Mouse (Mus musculus): ENCODE data around the gene Wee2. TPM values are rescaled to one million over a fixed set of nuclear protein-coding genes. Genes with fewer than 3 reads are reported as not detected.
A peak's percentile ranks its signal among the peaks of the same experiment; 100 is the strongest.

Gene Wee2
- polyA plus RNA-seq, 1 experiment from 2014 or later: not detected

GRCm38 (mm10) chr6:40441755-40442154, 2.9 kb downstream of the Wee2 start:
- Histone ChIP-seq H3K9ac (ENCODE audit: low read depth, low read length) (no peak overlapping the region), H3K9me3 (ENCODE audit: control insufficient read depth, low read length) (no peaks in the 10 kb centered on the region), H3K4me1 (replicated peaks; ENCODE audit: control insufficient read depth, insufficient read depth, low read length) (no peaks in the 10 kb centered on the region), H3K4me3 (ENCODE audit: low read depth, low read length) (no peak overlapping the region), H3K27me3 (replicated peaks; ENCODE audit: control insufficient read depth, insufficient read depth, low read length) (peaks cover 5% of the 10 kb centered on the region; the same call in 1 of the 2 replicates), H3K4me2 (no peak overlapping the region), H3K27ac (ENCODE audit: low read depth, low read length) (no peak overlapping the region), H3K36me3 (ENCODE audit: control insufficient read depth, insufficient read depth, low read length) (no peaks in the 10 kb centered on the region)
- no peak for DNase-seq (ENCODE audit: low spot score)
- no peak for ATAC-seq (replicated peaks; ENCODE audit: low FRiP score)
- 34% methylated on average over 3 of the region's 3 CpGs for WGBS

DNA sequence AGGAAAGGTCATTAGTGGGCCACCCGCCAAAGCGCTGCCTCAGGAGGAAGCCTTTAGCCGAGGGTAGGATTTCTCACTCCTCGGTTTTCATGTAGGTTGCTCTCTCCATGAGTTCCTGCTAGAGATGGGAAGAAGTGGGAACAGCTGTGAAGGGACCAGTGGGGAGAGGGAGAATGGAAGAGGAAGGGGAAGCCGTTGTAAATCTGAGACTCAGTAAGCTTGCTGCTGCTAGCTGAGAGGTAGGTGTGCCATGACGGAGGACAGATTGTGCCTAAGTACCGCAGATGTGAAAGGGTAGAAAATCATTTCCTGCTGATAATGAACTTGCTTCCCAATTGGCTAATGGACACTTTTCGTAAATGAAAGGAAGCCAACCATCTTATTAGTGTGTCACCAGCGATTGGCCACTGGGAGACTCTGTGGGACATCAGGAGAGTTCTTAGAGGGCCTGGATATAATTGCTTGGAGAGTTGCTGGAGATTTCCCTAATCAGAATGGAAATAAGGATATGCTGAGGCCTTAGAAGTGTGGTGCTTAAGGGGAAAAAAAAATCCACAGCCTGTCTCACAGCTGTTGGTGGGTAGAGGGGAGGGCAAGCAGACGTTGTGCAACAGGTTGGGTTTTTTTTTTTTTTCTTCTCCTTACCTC, 4.5 kb downstream of the Wee2 start:
- Histone ChIP-seq H3K27me3 (replicated peaks; ENCODE audit: control insufficient read depth, insufficient read depth, low read length) (peaks cover 5% of the 10 kb centered on the region; the same call in 1 of the 2 replicates), H3K9ac (ENCODE audit: low read depth, low read length) (no peak overlapping the region), H3K4me2 (no peak overlapping the region), H3K4me1 (replicated peaks; ENCODE audit: control insufficient read depth, insufficient read depth, low read length) (no peaks in the 10 kb centered on the region), H3K27ac (ENCODE audit: low read depth, low read length) (no peak overlapping the region), H3K9me3 (ENCODE audit: control insufficient read depth, low read length) (no peaks in the 10 kb centered on the region), H3K4me3 (ENCODE audit: low read depth, low read length) (no peak overlapping the region), H3K36me3 (ENCODE audit: control insufficient read depth, insufficient read depth, low read length) (no peaks in the 10 kb centered on the region)
- DNase-seq (ENCODE audit: low spot score) (no peak), ATAC-seq (replicated peaks; ENCODE audit: low FRiP score) (no peak)
- 25% methylated on average over 10 of the region's 10 CpGs for WGBS

DNA sequence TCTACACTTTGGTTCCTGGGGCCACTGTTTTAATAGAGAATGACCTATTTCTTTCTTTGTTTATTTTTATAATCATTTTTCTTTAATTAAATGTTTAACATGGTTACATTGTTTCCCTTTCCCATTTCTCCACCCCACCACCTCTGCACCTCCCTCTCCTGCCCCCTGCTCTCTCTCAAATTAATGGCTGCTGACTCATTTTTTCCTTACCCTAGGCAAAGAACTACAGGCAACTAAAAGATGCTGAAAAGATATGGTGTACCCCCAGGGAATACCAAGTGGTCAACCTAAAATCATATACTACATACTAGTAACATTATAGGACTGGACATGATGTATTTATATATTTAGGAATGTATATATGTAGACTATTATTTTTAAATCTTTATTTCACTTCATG, 9.7 kb downstream of the Wee2 start:
- Histone ChIP-seq H3K36me3 (ENCODE audit: control insufficient read depth, insufficient read depth, low read length) (no peaks in the 10 kb centered on the region), H3K4me1 (replicated peaks; ENCODE audit: control insufficient read depth, insufficient read depth, low read length) (no peaks in the 10 kb centered on the region), H3K4me2 (no peak overlapping the region), H3K9me3 (ENCODE audit: control insufficient read depth, low read length) (no peaks in the 10 kb centered on the region), H3K27ac (ENCODE audit: low read depth, low read length) (no peak overlapping the region), H3K4me3 (ENCODE audit: low read depth, low read length) (no peak overlapping the region), H3K9ac (ENCODE audit: low read depth, low read length) (no peak overlapping the region), H3K27me3 (replicated peaks; ENCODE audit: control insufficient read depth, insufficient read depth, low read length) (no peaks in the 10 kb centered on the region; the same call in 1 of the 2 replicates)
- ATAC-seq (replicated peaks; ENCODE audit: low FRiP score) (no peak), DNase-seq (ENCODE audit: low spot score) (no peak)

- H3K4me1 ChIP-seq (replicated peaks; ENCODE audit: control insufficient read depth, insufficient read depth, low read length): no peaks in the 10 kb centered on the region
- H3K4me2 ChIP-seq: no peak overlapping the region
- DNase-seq (ENCODE audit: low spot score) (no peak), ATAC-seq (replicated peaks; ENCODE audit: low FRiP score) (no peak)
- H3K36me3 ChIP-seq (ENCODE audit: control insufficient read depth, insufficient read depth, low read length): no peaks in the 10 kb centered on the region
- no peak overlapping the region for H3K4me3 ChIP-seq (ENCODE audit: low read depth, low read length)
- H3K27me3 ChIP-seq (replicated peaks; ENCODE audit: control insufficient read depth, insufficient read depth, low read length): no peaks in the 10 kb centered on the region
- H3K9ac ChIP-seq (ENCODE audit: low read depth, low read length): no peak overlapping the region
- no peaks in the 10 kb centered on the region for H3K9me3 ChIP-seq (ENCODE audit: control insufficient read depth, low read length)
- H3K27ac ChIP-seq (ENCODE audit: low read depth, low read length): no peak overlapping the region
- 24% methylated on average over 7 of the region's 7 CpGs for WGBS
These were observed 15.7 kb downstream of the Wee2 start for GRCm38 (mm10) chr6:40454436-40455041.

DNA sequence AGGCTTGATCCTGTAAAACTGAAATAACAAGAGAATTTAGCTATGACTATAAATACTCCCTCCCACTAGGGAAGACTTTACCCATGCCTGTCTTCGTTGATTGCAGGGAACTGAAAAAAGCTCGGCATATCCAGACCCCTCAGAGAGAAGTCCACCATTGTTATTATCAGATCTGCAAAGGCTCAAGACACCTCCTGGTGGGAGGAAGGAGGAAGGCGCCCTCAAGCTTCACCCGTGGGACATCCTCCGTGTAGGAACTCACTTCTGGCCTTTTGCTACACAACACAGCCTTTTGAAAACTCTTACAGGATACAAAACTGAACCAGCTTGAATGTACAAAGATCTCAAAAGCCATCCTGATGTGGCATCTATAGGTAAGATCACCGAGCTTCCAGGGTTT, 26.8 kb downstream of the Wee2 start:
- Histone ChIP-seq H3K27me3 (replicated peaks; ENCODE audit: control insufficient read depth, insufficient read depth, low read length) (no peaks in the 10 kb centered on the region), H3K4me2 (no peak overlapping the region), H3K9ac (ENCODE audit: low read depth, low read length) (no peak overlapping the region), H3K27ac (ENCODE audit: low read depth, low read length) (no peak overlapping the region), H3K4me3 (ENCODE audit: low read depth, low read length) (no peak overlapping the region), H3K36me3 (ENCODE audit: control insufficient read depth, insufficient read depth, low read length) (no peaks in the 10 kb centered on the region), H3K4me1 (replicated peaks; ENCODE audit: control insufficient read depth, insufficient read depth, low read length) (no peaks in the 10 kb centered on the region), H3K9me3 (ENCODE audit: control insufficient read depth, low read length) (no peaks in the 10 kb centered on the region)
- no peak for ATAC-seq (replicated peaks; ENCODE audit: low FRiP score)
- WGBS: 53% methylated on average over 6 of the region's 6 CpGs
- no peak for DNase-seq (ENCODE audit: low spot score)

DNA sequence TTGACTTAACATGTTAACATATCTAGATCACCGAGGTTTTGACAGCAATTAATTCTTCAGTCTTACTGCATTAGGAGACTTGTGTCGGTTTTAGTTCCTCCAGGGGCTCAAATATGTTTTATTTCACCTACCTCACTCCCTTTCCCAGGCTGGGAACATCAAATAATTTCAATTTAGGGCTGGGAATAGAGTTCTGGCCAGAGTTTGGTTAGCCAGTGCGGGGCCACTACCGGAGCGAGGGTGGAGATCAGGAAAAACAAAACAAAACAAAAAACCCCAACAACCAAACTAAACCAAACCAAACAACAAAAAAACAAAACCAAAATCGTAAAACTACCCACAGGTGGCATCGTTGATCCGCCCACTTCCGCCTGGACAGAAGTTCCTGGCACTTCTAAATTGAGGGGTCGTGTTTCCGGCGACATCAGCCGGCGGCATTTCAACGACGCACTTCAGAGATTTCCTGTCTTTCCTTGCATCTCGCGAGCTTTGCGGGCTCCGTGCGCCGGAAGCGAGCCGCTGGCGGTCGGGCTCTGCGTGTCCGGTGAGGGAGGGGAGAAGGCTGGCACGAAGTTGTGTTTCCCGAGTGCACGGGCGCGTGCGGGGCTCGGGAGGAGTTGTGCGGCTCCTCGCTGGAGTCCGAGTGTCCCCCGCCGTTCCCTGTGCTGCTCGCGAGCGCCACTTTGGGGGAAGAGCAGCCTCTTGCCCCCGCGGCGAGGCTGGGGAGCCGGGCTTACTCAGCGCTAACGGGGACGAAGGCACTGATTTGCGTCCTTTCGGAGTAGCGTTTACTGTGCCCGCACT, 32.2 kb downstream of the Wee2 start, which contains the start of gene Ssbp1:
Gene Ssbp1, plus strand, starts transcription at position 437 of the 804 bp plus-strand sequence.
- Histone ChIP-seq H3K4me1 (replicated peaks; ENCODE audit: control insufficient read depth, insufficient read depth, low read length) (no peaks in the 10 kb centered on the region; the same call in 1 of the 2 replicates), H3K27me3 (replicated peaks; ENCODE audit: control insufficient read depth, insufficient read depth, low read length) (no peaks in the 10 kb centered on the region), H3K27ac (ENCODE audit: low read depth, low read length) (peak within 1 kb of the TSS; percentile 87), H3K9ac (ENCODE audit: low read depth, low read length) (peak within 1 kb of the TSS; percentile 87), H3K4me3 (ENCODE audit: low read depth, low read length) (peak within 1 kb of the TSS; percentile 82), H3K36me3 (ENCODE audit: control insufficient read depth, insufficient read depth, low read length) (peaks cover 16% of the 10 kb centered on the region), H3K9me3 (ENCODE audit: control insufficient read depth, low read length) (no peaks in the 10 kb centered on the region), H3K4me2 (peak within 1 kb of the TSS; percentile 87)
- DNase-seq (ENCODE audit: low spot score) (peak; percentile 91), ATAC-seq (replicated peaks; ENCODE audit: low FRiP score) (peak; percentile 96)
- WGBS: under 1% methylated on average over 54 of the region's 54 CpGs

GRCm38 (mm10) chr6:40471720-40472010, 32.8 kb downstream of the Wee2 start:
- ATAC-seq (replicated peaks; ENCODE audit: low FRiP score) (no peak), DNase-seq (ENCODE audit: low spot score) (no peak)
- peak overlapping the region; percentile 87 for H3K9ac ChIP-seq (ENCODE audit: low read depth, low read length)
- peak overlapping the region; percentile 87 for H3K4me2 ChIP-seq
- H3K27me3 ChIP-seq (replicated peaks; ENCODE audit: control insufficient read depth, insufficient read depth, low read length): no peaks in the 10 kb centered on the region
- H3K36me3 ChIP-seq (ENCODE audit: control insufficient read depth, insufficient read depth, low read length): peaks cover 16% of the 10 kb centered on the region
- H3K27ac ChIP-seq (ENCODE audit: low read depth, low read length): peak overlapping the region; percentile 87
- H3K4me3 ChIP-seq (ENCODE audit: low read depth, low read length): peak overlapping the region; percentile 82
- H3K4me1 ChIP-seq (replicated peaks; ENCODE audit: control insufficient read depth, insufficient read depth, low read length): no peaks in the 10 kb centered on the region; the same call in 1 of the 2 replicates
- 1% methylated on average over 7 of the region's 7 CpGs for WGBS
- H3K9me3 ChIP-seq (ENCODE audit: control insufficient read depth, low read length): no peaks in the 10 kb centered on the region

DNA sequence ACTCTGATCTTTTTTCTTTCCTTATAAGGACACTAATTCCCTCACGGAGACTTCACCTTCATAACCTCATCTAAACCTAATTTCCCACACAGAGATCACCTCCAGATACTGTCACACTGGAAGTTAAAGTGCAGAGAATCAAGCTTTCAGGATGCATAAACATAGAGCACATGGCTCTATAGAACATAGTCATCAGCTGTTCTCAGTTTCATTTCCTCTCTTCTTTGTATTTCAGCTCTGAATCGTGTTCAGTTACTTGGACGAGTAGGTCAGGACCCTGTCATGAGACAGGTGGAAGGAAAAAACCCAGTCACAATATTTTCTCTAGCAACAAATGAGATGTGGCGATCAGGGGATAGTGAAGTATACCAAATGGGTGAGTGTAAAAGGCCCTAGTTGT, 37.2 kb downstream of the Wee2 start:
- WGBS: 84% methylated on average over 4 of the region's 4 CpGs
- Histone ChIP-seq H3K27me3 (replicated peaks; ENCODE audit: control insufficient read depth, insufficient read depth, low read length) (no peaks in the 10 kb centered on the region), H3K27ac (ENCODE audit: low read depth, low read length) (no peak overlapping the region), H3K9me3 (ENCODE audit: control insufficient read depth, low read length) (no peaks in the 10 kb centered on the region), H3K4me3 (ENCODE audit: low read depth, low read length) (no peak overlapping the region), H3K9ac (ENCODE audit: low read depth, low read length) (no peak overlapping the region), H3K36me3 (ENCODE audit: control insufficient read depth, insufficient read depth, low read length) (peaks cover 33% of the 10 kb centered on the region), H3K4me1 (replicated peaks; ENCODE audit: control insufficient read depth, insufficient read depth, low read length) (no peaks in the 10 kb centered on the region; the same call in 1 of the 2 replicates), H3K4me2 (no peak overlapping the region)
- ATAC-seq (replicated peaks; ENCODE audit: low FRiP score): no peak
- no peak for DNase-seq (ENCODE audit: low spot score)
